Mouse (Mus musculus) gastrocnemius, postnatal 14 days (tissue): Measurements from ENCODE around the gene 9530053A07Rik. TPM values are rescaled to one million over a fixed set of nuclear protein-coding genes. Genes with fewer than 3 reads are reported as not detected.

Experiments used
- DNase-seq: peaks from one replicate; pipeline ENCODE4 v3.0.0; 2021; ENCODE audit warnings: mixed read lengths
- intact Hi-C: fragments of 180-260 bp; cut with DNase I; formaldehyde crosslinking; loops from one replicate; pipeline ENCODE4 v1.15.1; 2025; ENCODE audit warnings: low total_unique reads
- total RNA-seq, 2 experiments: library from RNA; stranded (reverse); gene quantifications; 2 replicates each; pipeline ENCODE4 v1.2.3; 2021

9530053A07Rik gene
- total RNA-seq, 2 experiments from 2014 or later: not detected

GRCm38 (mm10) chr7:28168320-28169115 is 39.3 kb downstream of the 9530053A07Rik start:
- intact Hi-C loops: no loop called here
- peak; percentile 80 for DNase-seq

DNA sequence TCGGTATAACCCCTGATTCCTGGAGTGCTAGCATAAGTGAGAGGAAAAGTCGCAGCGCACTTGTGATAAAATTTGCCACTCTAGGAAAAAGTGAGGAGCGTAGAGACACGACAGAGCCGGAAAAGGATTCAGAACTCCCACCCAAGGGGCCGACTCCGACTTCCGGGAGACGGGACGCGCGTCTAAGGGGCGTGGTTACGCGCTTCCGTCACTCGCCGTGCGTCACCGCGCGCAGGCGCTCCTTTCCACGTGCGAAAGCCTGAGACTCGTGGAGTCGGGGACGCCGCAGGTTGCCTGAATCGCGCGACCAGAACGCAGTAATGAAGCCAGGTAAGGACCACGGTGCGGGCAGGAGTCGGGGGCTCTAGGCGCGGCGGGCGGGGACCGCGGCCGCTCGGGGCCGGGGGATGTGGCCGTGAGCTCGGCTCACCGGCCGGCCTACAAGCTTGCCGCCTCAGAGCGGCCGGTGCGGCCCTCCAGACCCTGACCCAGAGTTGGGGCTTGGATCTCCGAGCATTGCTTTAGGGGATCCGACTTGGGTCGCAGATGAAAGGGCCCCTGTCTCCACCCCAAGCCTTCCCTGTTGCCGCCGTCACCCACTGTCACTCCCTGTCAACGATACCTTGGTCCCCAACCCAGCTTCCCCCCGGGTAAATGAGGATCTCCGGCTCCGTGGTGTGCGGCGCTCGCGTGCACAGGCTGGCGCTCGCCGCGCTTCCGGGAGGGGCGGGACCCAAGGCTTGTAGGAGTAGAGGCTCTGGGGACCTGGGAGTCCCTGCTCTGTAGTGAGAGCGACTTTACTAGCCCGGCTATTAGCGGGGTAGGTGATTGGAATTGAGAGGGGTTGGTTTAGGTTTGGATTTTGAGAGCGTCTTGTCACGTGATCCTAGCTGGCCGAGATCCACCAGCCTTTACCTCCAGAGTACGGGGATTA is 40.5 kb downstream of the 9530053A07Rik start, which contains the start of gene Fbl:
Gene Fbl (plus strand): TSS at position 222 of the 934 bp plus-strand sequence.
- DNase-seq: peak; percentile 90

GRCm38 (mm10) chr7:28175358-28175757 is 46.1 kb downstream of the 9530053A07Rik start:
- intact Hi-C loops: no loop called here
- no peak for DNase-seq

More for the DNA sequence above, 40.5 kb downstream of the 9530053A07Rik start, which contains the start of gene Fbl:
- intact Hi-C loops: no loop called here

DNA sequence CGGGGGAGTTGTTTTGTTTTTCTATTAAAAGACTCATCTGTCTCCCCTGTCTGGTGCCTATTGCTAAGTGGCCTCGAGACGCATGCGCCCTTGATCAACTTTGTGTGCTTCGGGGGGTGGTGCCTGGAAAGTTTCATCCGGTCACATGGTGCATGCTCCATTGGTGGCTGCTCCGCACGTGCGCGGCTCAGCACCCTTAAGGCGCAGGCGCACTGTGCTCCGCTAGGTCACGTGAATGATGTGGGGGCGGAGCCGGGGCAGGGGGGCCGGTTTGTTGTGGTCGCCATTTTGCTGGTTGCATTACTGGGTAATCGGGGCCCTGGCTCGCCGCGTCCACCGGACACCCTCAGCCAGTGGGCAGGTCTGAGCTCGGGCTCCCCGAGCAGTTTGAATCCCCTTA is 50.0 kb downstream of the 9530053A07Rik start, which contains the start of gene Dyrk1b:
Gene Dyrk1b (plus strand): TSS at position 242 of the 400 bp plus-strand sequence.
- intact Hi-C loops: no loop called here
- peak; percentile 98 for DNase-seq

- DNase-seq: peak; percentile 96
- intact Hi-C loops: no loop called here
Observed at GRCm38 (mm10) chr7:28179741-28180377, 50.6 kb downstream of the 9530053A07Rik start.

GRCm38 (mm10) chr7:28180890-28181289 is 51.6 kb downstream of the 9530053A07Rik start:
- DNase-seq: no peak
- intact Hi-C loops: no loop called here

DNA sequence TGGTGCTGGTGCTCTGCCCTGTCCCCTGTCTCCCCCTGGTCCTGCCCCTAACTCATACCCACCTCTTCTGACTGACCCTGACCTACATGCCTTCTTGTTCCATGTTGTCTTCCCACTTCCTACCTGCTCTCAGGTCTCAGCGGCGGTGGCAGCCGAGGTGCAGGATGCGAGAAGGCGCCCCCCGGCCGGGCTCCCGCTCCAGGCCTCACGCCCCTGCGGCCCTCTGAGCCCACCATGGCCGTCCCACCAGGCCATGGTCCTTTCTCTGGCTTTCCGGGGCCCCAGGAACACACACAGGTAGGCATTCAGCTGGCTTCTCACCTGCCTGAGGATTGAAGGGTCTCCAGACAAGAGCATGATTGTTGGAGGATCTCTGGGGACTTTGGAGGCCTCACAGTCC is 52.1 kb downstream of the 9530053A07Rik start:
- DNase-seq: no peak

DNA sequence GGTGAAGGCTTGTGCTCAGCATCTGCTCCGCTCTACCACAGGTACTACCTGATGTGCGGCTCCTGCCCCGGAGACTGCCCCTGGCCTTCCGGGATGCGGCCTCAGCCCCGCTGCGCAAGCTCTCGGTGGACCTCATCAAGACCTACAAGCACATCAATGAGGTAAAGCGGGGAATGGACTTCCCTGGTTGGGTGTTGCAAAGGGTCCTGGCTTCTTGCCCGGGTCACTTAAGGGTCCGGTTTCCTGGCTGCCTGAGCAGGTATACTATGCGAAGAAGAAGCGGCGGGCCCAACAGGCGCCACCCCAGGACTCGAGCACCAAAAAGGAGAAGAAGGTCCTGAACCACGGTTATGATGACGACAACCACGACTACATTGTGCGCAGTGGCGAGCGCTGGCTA is 53.1 kb downstream of the 9530053A07Rik start:
- peak; percentile 66 for DNase-seq
- intact Hi-C loops: no loop called here

More for the DNA sequence above, 52.1 kb downstream of the 9530053A07Rik start:
- intact Hi-C loops: no loop called here

GRCm38 (mm10) chr7:28185884-28186283 is 56.6 kb downstream of the 9530053A07Rik start:
- no peak for DNase-seq
- intact Hi-C loops: no loop called here

- intact Hi-C loops: no loop called here
- no peak for DNase-seq
Observed at GRCm38 (mm10) chr7:28186631-28187030, 57.4 kb downstream of the 9530053A07Rik start.

- intact Hi-C loops: no loop called here
- no peak for DNase-seq
Observed at GRCm38 (mm10) chr7:28191489-28191888, 62.2 kb downstream of the 9530053A07Rik start.

- DNase-seq: no peak
- intact Hi-C loops: no loop called here
Observed at GRCm38 (mm10) chr7:28191903-28192302, 62.6 kb downstream of the 9530053A07Rik start.

DNA sequence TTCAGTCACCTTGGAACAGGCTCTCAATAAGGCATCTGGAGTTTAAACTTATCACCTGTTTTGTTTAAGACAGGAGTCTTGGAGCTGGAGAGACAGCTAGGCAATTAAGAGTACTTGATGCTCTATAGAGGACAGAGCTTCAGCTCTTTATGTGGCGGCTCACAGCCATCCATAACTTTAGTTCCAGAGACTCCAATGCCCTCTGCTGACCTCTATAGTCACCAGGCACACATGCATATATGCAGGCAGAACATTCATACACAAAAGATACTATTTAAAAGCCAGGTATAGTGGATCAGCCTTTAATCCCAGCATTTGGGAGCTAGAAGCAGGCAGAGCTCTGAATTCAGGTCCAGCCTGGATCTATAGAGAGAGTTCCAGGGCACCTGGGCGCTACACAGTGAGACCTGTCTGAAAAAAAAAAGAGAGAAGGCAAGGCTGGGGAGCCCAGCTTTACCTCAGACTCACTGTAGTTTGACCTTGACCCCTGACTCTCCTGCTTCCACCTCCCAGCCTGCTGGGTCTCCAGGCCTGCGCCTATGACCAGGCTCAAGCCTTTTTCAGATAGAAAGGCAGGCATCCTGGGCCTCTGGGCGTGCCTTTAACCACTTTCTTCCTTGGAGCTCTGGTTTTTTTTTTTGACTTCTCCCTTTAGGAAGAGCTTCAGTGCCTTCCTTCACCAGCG is 66.3 kb downstream of the 9530053A07Rik start:
- no peak for DNase-seq
- intact Hi-C loops: no loop called here

GRCm38 (mm10) chr7:28196528-28196927 is 67.3 kb downstream of the 9530053A07Rik start:
- intact Hi-C loops: no loop called here
- DNase-seq: peak; percentile 80

DNA sequence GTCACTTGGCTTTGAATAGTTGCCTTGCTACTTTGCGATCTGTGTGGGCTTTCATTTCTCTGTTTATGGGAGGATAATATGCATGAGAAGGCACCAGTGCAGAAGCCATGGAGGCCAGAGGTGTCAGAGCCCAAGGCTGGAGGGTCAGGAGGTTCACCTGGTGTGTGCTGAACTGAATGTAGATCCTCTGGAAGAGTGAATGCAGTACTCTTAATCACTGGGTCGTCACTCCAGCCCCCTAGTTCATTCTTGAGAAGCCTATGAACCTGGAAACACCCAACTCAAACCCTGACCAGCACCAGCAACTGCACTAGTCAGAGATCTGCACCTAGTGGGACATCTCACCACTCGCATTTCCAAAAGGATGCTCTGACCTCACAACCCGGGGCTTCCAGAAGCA is 69.8 kb downstream of the 9530053A07Rik start:
- no peak for DNase-seq
- intact Hi-C loops: no loop called here

DNA sequence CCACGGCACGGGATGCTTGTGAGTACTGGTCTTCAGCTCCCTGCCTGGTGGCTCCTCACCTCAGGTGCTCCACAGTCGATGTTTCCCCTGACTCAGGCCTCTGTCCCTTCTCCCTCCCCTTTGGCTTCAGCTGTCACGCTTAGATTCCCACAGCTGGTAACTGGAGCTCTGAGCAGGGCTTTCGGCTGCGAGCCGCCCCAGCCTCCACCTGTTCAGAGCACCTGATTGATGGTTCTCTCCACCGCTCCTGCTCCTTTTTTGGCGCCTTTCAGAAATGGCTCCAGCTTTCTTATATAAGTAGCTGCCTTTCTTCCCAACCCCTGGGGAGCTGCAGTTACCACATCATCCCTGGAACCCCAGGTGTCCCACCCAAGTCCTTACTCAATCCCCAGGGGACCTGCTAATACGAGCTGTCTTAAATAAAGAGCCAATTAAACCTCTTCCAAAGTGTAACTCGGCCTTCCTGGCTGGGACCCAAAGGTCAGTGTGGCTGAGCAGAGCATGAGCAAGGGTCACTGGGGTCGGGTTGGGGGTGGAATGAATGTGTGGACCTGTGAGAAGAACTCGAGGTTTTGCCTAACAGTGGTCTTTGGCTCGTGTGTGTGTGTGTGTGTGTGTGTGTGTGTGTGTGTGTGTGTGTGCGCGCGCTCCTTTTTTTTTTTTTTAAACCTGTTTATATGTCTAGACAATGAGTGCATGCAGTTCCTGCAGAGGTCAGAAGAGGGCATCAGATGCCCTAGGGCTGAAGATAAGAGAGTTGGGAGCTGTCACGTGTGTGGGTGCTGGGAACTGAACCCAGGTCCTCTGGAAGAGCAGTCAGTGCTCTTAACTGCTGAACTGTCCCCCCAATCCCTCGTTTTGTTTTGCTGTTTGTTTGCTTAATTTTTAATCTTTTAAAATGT is 74.2 kb downstream of the 9530053A07Rik start:
- peak; percentile 78 for DNase-seq
- intact Hi-C loops: no loop called here

DNA sequence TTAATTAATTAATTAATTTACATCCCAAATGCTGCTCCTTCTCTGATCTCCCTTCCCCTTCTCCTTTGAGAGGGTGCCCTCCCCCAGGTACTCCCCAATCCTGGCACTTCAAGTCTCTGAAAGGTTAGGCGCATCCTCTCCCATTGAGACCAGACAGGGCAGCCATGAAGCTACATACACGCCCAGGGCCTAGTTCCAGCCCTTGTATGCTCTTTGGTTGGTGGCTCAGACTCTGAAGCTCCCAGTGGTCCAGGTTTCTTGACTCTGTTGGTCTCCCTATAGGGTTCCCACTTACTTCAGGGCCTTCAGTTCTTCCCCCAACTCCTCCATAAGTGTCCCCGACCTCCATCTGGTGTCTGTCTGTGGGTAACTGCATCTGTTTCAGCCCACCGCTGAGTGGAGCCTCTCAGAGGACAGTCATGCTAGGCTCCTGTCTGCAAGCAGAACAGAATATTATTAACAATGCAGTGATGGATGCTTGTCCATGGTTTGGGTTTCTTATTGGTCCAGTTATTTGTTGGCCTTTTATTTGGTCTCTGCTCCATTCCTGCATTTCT is 76.9 kb downstream of the 9530053A07Rik start:
- peak; percentile 32 for DNase-seq
- intact Hi-C loops: no loop called here
